Mouse (Mus musculus) bone marrow, adult 2 months (tissue): ENCODE measurements around the gene Oxct1.

Experiments
- CTCF ChIP-seq: fragments of 200-500 bp; IDR thresholded peaks from 2 replicates; pipeline ENCODE4 v1.5.1; 2011; ENCODE audit warnings: low read length, control low read depth; ENCODE audit not compliant: control insufficient read depth, insufficient read depth
- POLR2A ChIP-seq: fragments of 200-500 bp; IDR thresholded peaks from 2 replicates; pipeline ENCODE4 v1.6.1; 2011; ENCODE audit warnings: low read depth, mild to moderate bottlenecking, control low read depth, low read length, borderline replicate concordance; ENCODE audit not compliant: control insufficient read depth

DNA sequence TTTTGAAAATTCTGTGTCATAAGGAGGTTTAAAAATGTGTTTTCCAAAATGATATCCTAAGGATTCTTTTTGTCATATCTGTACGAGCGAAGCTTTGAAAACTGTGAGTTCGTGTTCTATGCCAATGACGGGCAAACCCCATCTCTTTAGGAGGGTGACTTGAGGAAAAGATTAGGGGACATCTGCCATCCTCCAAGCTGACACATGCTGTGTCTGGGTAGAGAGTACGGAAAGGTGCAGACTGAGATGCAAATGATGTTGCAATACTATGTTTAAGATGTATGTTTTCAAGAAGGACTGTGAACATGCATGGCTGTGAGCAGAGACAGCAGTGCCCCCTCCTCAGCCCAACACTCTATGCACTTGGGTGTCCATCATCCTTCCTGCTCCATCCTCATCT is 38.5 kb downstream of the Oxct1 start:
- no peak for TF ChIP-seq CTCF
- TF ChIP-seq POLR2A = no peak
